Mouse (Mus musculus) cerebellum, postnatal 10 days (tissue): Measurements from ENCODE around the gene Olig1.
A peak's percentile ranks its signal among the peaks of the same experiment; 100 is the strongest.

ENCODE experiments used
- DNase-seq, 2 experiments: peaks; one replicate each; pipeline ENCODE4 v3.0.0; 2021; ENCODE audit warnings: mixed read lengths in 2 of 2

Olig1 gene

DNA sequence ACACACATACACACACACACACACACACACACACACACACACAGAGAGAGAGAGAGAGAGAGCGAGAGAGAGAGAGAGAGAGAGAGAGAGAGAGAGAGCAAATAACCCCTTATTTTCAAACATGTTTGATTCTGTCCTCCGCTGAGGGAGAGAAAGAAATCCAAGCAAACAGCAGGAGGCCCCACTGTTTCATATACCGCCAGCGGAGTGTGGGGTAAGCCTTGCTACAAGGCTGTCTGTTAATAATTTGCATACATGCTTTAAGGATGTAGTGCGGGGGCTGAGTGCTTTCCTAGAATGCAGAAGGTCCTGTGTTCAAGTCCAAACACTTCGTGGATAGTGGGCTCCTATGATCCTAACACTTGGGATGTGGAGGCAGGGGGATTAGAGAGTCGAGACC lies 43.3 kb downstream of the Olig1 start:
- DNase-seq, result no peak

DNA sequence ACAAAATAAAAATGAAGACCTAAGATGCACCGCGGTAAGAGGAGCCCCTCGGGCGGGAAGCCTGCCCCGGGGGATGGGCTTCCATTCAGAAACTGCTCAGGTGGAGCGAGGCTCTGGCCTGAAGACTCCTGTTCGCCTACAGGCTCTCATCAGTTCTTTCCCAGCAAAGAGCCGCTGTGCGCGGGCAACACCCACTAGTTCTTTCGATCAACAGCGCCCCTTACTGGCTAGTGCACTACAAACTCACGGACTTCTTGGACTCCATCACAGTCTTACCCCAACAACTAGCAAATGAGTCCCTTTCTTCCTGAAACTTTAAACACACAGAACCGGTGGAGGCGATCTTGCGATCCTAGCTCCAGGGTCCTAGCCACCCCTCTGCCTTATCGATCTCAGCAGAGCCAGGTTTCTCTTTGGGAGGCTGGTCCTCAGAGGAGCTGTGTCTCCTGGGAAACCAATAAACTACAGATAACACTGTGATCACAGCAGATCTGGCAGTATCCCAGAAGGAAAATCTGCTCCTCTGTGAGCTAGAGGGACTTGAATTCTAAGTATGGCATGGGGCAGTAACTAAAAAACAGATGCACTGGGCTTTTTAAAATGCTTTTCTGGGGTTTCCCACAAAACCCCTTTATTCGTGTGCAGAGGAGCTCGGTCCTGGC lies 44.7 kb downstream of the Olig1 start:
- peak; percentile 90 to 91 for DNase-seq

DNA sequence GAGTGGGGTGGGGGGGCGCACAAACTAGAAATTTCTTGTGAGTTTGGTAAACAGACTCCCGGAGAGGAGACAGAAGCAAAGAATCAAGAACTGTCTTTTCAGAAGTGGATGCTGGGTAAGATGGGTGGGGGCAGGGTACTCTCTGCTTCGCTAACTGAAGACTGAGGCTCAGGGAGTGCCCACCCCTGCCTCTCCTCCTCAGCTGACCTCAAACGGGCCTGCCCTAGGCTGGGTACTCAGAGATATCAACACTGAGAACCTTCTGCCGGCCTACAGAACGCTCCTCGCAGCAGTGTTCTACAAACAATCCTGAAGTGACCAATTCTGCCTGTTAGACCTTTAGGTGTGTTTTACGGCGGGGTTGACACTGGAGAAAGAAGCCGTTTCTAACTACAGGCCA lies 50.6 kb downstream of the Olig1 start:
- DNase-seq, result no peak

DNA sequence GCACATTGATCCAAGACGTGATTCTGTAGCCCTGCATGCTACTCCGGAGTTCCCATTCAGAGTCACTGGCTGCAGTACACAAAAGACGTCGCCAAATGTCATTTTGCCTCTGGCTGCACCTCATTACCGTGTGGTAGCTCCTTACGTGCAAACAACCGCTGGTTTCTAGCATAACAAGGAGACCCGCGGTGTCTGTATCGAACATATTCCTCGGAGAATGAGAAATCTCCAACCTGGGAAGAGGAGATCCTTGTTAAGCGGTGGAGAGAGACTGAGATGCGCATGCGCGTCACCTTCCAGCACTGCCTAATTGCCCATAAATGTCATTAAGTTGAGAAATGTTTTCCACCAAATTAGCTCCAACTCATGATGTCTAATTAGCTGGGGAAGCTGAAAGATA lies 51.0 kb downstream of the Olig1 start:
- no peak for DNase-seq
